Mouse (Mus musculus) spleen, postnatal 14 days (tissue): ENCODE data around the gene Gm35315.
"Not testable (repeated sequence)": the region's sequence is repeated elsewhere in the genome, so short reads cannot be mapped to it uniquely, and the experiment has no call there.

Experiments used
- DNase-seq, 2 experiments: peaks; one replicate each; pipeline ENCODE4 v3.0.0; 2021 to 2022; ENCODE audit warnings: low spot score in 2 of 2

The Gm35315 gene

DNA sequence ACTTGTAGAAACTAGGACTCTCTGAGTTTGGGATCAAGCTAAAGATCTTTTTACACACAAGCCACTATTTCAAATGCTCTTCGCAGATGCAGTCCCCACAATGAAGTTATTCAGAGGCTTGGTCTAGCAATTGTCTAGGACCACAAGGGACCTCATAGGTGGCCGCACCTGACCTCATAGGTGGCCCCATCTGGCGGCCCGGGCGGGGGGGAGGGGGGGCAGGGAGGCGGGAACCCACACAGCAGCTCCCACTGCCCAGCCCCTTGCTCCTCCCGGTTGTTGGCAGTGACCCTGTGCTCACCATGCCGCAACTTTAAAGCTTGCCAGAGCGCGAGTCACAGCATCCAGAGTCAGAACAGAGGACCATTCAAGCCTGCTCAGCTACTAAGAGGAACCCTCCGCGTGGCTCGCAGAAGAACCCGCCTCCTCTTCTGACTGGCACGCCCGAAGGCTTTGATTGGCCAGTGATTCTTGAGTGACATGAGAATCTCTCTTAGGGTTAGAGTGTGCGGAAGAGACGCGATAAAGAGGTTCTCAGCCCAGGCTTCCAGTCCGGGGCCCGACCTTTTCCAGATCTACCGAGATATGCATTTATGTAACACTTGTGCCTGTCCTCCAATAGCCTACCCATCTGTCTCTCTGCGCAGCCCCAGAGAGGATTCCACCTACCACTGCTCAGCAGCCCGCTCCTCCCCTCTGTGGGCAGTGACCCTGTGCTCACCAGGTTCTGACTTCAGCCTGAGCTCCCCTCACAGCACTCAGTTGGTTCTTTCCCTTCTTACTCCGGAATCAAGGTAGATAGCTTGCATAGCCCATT, at the start of gene Gm35315:
Gene Gm35315, minus strand, starts transcription at position 391 of the 817 bp plus-strand sequence.
- peak; percentile 64 to 72 for DNase-seq

DNA sequence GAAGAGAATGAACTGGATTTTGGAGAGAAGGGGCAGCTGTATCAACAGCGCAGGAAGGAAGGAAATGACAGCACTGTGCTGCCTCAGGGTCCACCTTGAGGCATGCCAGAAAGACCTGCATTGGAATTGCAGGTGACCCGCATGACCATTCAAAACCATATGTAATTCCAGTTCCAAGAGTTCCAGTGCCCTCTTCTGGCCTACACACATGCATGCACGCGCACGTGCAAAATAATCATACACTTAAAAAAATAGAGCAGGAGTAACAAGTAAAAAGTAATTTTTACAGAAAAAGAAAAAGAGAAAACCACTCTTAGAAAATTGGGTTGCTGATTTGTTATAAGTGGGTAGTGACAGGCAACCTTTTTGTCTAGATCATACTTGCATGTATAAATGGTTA, 48.8 kb upstream of the Gm35315 start:
- DNase-seq: no peak

DNA sequence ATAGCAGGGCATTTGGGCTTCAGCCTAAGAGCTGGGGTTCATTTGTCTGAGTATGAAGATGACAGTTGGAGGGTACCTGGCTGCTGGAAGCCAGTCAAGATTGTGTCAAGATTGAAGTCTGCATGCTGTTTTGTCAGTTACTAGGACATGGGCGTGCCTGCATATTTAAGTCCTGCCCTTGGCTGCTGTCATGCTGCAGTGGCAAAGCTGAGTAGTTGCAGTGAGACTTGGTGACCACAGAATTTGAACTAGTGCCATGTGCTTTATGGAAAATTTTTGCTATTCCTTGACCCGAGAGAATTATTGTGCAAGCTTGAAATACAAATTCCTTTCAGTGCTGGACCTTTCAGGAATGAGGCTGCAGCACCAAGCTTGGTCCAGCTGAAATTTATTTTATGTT, 48.1 kb upstream of the Gm35315 start:
- no peak for DNase-seq

DNA sequence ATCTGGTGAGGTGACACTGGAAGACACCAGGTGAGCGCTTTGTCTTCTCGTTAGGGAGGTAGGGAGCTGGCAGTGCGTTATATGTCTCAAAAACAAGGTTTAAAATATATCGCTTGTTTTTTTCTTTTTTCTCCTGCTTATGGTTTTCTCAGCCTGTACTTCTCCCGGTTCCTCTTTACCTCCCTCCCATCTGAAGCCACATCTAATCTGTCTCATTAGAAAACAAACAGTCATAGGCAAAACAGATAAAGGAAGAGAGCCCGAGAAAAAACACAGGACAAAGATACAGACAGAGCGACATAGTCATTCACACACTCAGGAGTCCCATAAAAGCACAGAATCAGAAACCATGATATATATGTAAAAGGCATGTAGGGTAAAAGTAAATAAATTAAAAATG, 46.2 kb upstream of the Gm35315 start:
- no peak for DNase-seq

DNA sequence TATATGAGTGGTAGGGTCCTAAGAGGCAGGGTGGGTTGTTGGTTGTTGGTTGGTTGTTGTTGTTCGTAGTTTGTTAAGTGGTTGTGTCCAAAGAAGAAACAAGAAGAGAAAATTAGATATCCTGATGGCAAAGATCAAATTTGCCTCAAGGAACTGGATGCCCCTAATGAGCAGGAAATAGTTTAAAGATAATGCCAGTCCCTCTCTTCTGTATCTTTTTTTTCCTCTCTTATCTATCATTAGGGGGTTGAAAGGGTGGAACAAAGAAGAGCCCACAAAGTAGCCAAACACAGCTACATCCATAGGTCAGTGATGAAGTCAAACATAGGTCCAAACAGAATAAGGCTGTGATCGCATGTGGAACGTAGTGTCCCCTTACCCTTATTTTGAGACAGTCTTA, 45.1 kb upstream of the Gm35315 start:
- DNase-seq: no peak

DNA sequence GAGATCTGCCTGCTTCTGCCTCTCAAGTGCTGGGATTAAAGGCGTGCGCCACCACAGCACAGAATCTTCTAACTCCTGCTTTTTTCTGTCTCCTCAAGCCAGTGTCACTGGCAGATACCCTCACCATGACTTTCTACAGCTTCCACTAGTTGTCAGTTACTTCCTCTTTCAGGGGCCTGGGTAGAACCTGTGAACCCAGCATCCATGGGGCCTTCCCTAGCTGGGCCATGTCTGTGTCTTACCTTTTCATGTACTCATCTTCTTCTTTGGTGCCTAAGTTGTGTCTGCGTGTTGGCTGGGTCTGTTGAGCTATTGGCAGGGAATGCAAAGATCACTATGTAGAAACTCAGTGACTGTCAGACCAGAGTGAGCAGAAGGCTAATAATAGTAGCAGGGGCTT, 43.6 kb upstream of the Gm35315 start:
- no peak for DNase-seq

DNA sequence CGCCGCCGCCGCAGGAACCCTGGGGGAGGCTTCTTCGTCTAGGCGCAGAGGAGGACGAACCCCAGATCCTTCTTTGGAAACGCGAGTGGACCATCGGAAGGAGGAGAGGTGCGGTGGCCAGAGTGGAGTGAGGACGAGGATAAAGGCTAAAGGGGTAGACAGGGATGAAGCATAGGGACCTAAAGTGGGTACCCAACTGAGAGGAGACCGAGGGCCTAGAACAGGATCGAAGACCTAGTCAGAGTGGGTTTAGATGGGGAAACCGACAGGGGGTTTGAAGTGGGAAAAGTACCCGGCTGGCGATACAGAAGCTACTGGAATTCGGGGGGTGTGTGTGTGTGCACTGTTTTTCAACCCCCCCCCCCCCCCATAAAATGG, 41.9 kb upstream of the Gm35315 start:
- no peak for DNase-seq

DNA sequence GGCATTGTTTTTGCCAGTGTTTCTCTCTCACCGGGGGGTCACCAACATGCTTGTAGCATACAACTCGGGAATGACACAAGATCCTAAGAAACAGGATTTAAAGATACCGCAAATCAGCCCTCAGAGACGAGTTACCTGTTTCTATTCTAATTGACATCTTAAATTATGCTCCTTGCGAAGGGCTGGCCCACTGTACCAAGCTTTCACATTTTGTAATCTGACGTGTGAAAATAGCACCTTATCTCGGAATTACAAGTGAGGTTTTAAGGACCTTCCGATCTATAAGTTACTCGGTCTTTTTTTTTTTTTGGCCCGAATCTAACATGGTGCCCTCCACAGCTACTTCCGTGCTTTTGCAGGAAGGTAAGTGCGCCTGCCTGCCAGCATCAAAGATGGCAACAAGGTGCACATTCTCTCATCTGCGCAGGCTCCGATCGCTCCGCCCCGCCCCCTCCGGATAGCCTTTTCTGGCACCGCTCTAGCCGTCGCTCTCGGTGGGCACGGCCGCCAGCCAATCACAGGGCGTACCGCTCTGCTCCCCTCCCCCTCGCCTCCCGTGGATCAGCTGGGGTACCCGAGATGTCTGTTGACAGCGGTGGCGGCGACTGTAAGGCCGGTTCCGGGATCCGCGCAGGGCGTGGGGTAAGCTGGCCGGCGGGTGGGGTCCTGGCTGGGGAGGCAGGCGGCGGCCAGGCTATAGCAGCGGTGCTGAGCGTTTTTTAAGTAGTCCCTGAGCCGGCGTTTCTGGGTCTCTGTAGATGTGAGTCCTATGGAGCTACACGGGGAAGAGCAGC, 41.3 kb upstream of the Gm35315 start, which contains the start of gene Chfr:
Gene Chfr, plus strand, starts transcription at position 550 of the 794 bp plus-strand sequence.
- DNase-seq: peak; percentile 99

DNA sequence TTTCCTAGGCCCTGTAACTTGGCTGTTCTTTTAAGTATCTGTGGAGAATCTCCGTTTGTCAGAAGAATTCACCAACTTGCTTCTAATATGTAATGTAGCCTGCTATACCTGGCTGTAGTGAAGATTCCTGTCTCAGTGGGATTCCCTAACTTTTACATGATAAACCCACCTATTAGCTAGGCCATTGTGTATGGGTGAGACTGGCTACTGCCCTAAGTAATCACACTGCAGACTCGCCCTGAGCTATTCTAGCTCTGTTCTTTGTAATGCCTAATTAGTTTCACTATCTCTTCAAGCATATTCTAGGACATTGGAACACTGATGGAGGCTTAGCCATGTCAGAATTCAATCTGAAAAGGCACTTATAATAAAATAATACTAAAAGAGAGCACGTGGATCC, 28.2 kb upstream of the Gm35315 start:
- DNase-seq: not testable (repeated sequence)

DNA sequence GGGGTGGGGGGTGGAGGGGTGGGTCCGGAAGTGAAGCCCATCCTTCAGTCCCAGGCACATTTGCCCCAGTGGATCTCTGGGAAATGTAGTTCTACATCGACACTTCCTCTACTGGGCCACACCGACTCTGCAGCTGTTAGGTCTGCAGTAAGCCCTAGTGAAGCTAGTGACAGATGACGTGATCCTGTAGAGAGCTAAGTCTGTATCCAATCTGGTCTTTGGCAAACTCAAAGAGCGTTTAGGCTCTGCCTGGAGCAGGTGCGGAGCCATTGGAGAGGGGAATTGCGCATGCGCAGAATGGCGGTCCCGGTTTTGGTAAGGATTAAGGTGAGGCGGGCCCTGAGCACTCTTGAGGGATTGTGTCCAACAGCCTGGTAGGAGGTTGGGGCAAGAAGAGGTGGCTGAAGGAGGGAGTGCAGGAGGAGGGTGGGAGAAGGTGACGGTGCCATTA, 15.8 kb upstream of the Gm35315 start, which contains the start of gene Zfp605:
Gene Zfp605, plus strand, starts transcription at position 102 of the 451 bp plus-strand sequence.
- peak; percentile 67 to 73 for DNase-seq

DNA sequence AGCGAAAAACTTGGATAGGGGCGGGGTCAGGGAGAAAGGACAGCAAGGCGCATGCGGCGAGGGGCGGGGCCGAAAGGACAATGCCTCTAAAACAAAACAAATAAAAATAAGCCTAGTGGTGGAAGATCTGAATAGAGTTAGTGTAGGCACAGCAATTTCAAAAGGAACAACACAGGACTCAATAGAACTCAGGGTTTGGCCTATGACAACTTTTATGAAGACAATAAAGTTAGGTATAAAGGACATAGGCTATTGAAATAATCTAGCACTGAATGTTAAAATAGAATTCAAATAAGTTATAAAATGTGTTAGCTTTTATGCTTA, 14.0 kb upstream of the Gm35315 start:
- no peak for DNase-seq

DNA sequence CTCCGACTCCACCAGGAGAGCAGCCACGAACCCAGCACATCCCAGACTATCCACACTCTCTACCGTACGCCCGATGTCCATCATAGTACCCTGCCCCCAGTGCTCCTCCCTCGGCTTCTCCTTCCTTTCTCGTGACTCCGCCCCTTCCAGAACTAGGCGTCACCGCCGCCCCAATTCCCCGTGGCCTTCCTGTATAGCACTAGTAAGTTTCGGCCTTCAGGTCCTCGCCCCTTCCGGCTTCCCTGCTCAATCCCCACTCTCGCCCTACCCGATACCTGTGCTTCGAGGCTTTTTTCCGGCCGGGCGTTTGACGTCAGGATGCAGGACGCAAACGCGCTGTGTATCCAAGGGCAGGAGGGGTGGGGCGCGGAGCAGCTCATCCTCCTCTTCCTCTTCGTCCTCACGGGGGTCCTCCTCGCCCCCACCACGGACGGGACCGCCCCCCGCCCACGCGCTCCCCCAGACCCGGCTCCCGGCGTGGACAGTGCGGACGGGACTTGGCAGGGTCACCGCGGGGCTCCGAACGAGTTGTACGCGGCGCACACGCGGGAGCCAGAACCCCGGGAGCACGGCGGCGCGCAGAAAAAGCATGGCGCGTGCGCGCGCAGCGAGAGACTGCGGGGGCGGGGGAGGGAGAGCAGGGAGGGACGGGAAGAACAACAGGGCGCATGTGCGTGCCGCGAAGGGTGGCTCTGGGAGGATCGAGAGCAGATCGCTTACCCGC, 13.5 kb upstream of the Gm35315 start, which contains the start of gene Gtpbp6:
Gene Gtpbp6, minus strand, starts transcription at position 617 of the 724 bp plus-strand sequence.
- DNase-seq: peak; percentile 82 to 85

DNA sequence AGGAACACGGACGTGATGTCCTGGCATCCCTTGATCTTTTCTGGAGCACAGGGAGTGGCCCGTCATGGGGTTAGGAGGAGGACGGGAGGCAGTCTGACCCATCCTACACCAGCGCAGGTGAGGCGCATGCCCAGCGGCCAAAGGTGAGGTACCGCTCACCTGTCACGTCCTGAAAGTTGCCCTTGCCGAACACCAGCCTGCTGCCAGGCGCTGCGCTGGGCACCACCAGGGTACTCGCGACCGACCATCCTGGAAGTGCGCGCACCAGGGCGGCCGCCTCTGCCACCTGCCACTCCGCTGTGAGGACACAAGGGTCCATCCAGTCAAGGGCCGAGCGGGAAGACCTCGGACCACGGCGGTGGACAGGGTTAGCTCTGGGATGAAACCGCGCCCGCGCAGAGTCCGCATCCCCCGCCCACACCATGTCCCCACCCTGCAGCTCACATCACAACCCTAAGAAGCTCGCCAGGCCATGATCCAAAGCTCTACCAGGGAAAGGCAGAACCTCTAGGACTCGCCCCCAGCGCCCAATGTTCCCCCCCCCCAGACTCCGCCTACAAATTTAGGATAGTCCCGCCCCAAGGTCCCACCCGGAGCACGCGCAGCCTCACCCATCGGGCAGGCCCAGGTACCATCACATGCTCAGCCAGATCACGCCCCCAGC, 12.8 kb upstream of the Gm35315 start:
- no peak for DNase-seq

DNA sequence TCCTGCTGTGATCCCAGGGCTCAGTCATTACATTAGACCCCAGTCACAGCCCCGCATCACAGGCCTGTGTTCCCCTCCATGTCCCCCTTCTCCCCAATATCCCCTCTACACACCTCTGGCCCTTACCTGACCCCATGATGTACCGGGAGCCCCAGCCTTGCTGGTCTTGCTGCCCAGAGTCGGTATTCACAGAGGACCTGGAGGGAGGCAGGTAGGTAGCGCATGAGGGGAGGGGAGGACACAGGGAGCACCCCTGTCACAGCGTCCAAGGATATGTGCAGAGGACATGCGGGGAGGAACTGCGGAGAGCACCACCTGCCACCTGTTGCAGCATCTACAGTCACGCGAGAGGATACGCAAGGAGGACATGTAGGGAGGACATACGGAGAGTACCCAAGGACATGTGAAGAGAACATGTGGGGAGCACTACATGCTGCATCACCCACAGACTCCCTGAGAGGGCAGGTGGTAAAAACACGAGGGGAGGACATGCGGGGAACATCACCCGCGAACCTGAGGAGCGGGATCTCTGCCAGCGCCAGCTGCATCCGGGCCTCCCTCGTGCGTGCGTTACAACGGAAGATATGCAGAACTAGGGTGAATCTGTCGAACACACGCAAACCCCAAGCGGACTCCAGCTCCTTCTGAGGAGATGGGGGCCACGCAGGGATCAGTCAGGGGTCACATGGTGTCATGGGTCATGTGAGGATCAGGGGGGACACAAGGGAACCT, 12.1 kb upstream of the Gm35315 start:
- no peak for DNase-seq

DNA sequence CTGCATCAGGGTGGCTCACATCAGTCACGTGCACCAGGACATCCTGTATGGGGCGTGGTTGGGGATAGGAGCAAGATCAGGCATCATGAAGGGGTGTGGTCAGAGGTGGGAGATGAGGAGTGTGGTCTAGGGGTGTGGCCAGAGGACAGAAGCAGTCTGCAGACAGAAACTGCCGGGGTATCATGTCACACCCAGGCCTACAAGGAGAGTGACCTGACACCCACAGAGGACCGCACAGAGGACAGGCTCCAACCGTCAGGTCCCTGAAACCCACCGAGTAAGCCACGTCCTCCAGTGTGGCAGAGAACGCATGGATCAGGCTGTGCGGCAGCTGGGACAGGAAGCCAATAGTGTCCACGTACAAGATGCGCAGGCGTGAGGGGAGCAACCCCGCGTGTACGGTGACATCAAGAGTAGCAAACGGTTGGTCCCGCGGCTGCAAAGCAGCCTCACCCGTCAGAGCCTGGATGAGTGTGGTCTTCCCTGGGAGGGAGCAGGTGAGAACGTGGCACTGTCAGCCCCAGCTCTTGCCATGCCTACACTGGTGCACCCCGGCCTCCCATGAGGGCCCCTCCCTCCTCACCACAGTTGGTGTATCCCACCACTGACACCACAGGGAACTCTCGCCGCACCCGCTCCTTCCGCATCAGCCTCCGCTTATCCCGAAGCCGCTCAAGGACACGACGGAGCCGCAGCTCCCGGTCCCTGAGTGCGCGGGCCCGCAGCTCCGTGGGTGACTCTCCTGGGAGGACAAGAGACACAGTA, 10.6 kb upstream of the Gm35315 start:
- DNase-seq: no peak

DNA sequence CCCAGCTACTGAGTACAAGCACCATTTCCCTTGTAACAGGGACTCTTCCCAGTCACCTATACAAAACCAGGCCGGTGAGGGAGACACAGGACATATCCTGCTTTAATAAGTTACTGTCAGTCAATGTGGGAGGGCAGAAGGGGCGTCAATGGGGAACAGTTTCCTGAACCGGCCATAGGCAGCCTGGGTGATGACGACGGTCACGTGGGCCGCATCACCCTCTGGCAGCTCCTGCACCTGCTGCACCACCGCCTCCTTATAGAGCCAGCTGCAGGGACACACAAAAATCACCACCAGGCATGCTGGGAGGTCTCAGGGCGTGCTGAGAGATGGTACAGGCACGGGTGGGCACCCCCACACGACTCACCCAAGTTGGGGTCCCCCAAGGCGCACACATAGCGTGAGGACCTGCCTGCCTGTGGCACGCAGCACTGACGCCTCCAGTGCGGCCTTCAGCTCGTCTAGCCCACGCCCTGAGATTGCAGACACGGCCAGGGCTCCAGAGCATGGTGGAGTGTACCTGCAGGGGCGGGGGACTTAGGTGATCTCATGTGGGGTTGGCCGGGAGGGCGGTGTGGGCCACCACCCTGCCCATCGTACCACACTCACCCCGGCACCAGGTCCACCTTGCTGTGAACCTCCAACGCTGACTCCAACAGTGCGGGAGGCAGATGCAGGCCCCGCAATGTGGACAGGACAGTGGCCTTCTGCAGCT, 9.8 kb upstream of the Gm35315 start:
- no peak for DNase-seq

DNA sequence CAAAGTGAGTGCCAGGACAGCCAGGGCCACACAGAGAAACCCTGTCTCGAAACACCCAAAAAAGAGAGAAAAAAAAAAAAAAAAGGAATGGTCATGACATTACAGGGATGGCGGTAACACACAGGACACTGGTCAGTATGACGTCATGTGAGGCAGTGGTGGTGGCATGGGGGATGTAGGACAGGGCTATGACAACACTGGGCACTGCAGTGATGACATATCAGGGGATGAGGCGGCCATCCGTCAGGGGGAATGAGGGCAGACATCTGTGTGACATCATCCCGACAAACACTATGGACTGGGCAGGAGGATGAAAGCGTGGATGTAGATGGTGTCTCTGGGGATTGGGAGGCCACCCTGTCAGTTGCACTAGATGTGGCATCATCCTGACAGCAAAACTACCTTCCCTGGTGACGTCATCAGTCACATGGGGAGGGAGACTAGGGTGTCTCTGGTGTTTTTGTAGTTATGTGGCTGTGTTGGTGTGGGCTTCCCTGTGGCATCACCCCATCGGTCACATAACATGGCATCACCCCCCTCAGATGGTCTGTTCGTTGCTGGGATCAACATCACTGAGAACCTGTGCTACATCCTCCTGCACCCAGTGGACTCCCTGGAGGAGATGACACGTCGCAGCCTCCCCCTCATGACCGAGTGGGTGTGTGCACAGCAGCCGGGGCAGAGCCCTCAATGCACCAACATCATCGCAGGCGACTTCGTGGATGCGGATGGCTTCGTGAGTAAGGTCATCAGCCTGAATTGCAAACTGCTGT, 8.8 kb upstream of the Gm35315 start:
- no peak for DNase-seq

DNA sequence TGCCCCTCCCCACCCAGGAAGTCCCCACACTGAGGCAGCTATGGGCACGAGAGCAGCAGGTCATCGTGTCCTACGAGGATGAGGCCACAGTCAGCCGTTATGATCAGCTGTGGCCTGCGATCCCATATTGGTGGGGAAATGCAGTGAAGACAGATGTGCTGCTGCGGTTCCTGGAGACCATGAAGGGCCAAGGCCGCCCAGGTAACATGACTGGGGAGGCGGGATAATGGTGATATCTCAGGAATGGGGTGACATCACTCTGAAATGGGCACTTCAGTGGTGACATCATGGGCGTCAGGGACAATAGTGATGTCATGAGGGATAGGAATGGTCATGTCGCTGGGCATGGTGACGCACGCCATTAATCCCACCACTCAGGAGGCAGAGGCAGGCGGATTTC, 8.2 kb upstream of the Gm35315 start:
- DNase-seq: no peak
